Mouse (Mus musculus) cerebellum, adult 18-20 months (tissue): ENCODE data around the gene Cse1l.

Experiments
- DNase-seq, 2 experiments: peaks; one replicate each; pipeline ENCODE4 v3.0.0; 2021

Gene Cse1l

DNA sequence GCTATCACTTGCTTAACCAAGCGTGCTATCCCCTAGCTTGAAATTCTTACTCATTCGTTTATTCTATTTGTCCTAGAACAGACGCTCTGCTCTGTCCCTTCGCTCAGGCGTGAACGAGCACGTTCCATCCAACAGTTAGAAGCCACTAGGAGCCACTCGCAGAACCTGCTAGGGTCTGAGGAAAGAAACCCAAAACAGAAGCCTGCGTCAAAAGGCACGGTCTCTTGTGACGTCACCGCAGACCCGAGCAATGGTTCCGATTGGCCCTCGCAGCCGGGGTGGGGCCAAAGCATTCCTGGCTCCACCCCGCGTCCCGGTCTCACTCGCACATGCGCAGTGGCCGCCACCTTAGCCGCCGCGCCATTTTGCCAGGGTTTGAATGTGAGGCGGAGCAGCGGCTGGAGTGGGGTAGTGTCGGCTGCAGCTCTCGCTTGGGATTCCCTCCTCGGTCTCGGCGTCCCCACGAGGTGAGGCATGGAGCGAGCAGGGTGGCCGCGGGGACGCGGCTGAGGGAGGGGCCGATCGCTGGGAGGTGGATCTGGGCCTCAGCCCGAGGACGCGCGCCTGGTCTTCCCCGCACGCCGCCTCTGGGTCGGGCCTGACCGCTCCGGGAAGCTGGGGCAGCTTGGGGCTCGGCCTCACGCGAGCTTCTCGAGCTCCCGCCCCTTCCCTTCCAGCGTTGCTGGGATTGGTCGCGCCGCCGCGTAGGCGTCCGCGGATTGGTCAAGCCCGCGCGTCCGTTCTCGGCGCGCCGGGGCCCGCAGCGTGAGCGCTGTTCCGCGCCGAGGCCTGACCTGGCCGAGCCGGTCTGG lies at the start of gene Cse1l:
Gene Cse1l, plus strand, starts transcription at position 330 of the 812 bp plus-strand sequence.
- peak; percentile 98 to 99 for DNase-seq

DNA sequence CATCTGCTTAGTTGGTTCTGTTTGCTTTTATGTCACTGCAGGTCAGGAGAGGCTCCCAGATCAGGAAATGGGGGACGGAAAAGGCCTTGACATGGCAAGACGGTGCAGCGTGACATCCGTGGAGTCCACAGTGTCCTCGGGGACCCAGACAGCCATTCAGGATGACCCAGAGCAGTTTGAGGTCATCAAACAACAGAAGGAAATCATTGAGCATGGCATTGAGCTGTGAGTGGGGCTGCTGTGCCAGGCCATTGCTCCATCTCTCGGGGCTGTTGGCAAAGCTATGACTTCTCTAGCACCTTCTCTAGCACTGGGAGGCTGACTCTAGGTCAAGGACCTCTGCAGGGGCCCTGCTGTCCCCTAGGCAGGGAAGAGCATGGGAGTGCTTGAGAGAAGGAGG lies 49.5 kb upstream of the Cse1l start:
- DNase-seq, result no peak

DNA sequence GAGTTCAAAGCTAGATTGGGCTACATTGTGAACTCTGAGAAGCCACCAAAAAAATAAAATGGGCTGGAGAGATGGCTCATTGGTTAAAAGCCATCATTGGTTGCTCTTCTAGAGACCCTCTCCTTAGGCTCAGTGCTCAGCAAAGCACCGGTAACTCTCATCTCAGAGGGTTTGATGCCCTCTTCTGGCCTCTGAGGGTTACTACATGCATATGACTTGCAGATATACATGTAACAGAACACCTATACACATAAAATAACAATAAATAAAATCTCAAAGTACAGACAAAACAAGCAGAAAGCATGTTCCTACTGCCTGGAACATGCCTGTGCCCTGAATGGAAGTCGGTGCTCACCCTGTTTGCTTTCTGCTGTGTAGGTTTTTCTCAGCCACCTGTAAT lies 48.7 kb upstream of the Cse1l start:
- no peak for DNase-seq

DNA sequence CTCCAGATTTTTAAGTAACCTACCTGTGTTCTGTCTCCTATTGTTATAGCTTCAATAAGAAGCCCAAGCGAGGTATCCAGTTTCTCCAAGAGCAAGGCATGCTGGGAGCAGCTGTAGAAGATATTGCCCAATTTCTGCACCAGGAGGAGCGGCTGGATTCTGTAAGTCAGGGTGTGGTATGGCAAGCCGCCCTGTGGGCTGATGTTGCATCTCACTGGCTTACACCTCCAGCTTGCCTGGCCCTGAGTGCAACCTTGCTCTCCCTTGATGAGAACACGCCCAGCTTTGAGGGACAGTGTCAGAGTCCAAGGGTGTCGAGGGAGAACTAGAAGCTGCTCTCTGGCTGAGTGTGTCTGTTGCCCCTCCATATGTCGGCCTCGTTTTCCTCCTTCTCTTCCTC lies 46.6 kb upstream of the Cse1l start:
- no peak for DNase-seq

DNA sequence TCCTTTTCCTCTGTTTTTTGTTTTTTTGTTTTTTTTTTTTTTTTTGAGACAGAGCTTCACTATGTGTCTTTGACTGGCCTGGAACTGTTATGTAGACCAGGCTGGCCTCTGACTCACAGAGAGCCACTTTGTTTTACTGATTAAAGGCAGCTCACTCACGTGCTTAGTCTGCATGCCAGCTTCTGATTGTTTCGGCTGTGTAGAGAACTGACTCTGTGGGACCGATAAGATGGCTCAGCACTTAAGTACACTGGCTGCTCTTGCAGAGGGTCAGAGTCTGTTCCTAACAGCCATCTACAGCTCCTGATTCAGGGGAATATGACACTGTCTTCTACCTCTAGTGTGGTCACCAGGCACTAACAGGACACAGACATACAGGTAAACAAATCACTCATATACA lies 43.3 kb upstream of the Cse1l start:
- DNase-seq, result no peak

DNA sequence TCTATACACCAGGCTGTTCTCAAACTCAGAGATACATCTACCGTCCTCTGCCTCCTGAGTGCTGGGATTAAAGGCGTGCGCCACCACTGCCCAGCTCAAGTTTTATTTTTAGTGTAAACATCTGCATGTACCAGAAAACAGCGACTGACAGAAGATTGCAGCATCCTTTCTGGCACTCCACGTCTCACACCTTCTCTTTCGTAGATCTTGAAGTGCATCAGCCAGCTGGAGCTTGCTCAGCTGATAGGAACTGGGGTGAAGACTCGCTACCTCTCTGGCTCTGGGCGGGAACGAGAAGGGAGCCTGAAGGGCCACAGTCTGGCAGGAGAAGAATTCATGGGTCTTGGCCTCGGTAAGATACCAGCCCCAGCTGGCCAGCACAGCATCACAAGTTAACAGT lies 40.4 kb upstream of the Cse1l start:
- DNase-seq, result no peak

DNA sequence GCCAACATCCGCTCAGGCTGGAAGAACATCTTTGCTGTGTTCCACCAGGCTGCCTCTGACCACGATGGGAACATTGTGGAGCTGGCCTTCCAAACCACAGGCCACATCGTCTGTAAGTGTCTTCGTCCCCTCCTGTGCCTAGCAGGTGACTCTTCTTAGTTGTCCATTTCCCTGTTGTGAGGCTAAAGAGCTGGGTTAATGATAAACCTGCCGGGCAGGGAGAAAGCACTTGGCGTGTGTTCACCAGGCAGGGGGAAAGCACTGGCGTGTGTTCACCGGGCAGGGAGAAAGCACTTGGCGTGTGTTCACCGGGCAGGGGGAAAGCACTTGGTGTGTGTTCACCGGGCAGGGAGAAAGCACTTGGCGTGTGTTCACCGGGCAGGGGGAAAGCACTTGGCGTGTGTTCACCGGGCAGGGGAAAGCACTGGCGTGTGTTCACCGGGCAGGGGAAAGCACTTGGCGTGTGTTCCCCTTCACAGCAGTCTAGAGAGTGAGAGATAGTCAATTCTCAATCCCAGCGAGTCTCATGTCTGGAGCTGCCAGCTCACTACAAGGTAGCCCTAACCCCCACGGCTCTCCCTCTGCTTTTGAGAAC lies 35.5 kb upstream of the Cse1l start:
- DNase-seq, result peak; percentile 19 to 22

DNA sequence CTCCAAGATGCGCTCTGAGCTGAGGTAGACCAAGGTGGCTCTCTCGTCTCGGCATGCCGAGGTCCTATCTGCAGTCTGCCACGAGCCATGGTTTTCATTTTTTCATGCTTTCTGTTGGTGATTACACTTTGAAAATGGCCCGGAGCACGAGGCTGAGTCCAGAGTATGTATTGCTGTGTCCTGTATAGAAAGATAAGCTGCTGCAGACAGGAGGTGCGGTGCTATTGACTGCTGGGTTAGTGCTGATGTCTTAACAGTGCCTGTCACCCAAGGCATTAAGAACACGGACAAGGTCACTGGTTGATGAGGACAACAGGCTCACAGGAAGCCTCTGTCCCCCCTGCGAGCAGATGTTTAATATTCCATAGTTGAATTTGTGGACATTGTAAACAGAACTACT lies 34.9 kb upstream of the Cse1l start:
- DNase-seq, result no peak

DNA sequence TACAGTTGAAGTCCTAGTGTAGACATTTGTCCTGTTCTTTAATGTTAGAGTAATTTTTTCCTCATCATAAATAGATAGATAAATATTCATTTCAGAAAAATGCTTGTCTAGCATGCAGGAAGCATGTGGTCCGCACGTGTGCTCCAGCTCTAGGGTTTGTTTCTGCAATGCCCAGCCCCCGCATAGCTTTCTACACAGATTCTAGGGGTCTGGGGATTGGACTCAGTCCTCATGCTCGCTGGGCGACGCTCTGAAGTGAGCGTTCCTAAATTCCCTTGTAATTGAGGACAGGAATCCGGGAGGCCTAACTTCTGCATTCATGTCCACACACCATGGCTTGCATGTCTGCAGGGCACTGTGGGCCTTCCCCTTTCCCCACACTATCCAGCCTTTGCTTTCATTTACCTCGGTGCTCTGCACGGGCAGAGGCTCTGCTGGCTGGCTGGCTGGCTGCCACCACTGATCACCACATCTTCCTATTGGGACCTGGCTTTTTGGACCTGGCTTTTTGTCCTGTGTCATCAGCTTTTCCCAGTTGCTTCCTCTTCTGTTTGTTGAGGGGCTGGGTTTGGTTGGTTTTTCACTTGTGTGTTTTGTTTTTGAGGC lies 31.1 kb upstream of the Cse1l start:
- no peak for DNase-seq

DNA sequence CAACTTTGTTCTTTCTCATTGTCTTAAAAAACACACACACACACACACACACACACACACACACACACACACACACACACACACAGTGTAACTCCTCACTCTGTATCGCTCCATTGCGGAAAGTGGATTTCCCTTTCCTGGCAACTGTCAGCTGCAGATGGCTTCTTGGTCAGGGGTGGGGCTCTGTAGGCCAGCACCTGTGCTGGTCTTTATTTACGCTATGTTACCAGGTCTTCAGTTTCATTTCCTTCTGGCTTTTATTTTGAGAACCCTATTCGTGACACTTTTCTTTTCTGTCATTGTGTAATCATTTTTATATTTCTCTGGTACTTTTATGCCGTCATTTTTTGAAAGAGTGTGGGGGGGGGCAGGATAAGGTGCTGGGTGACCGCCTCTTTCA lies 30.3 kb upstream of the Cse1l start:
- peak; percentile 22 to 35 for DNase-seq

DNA sequence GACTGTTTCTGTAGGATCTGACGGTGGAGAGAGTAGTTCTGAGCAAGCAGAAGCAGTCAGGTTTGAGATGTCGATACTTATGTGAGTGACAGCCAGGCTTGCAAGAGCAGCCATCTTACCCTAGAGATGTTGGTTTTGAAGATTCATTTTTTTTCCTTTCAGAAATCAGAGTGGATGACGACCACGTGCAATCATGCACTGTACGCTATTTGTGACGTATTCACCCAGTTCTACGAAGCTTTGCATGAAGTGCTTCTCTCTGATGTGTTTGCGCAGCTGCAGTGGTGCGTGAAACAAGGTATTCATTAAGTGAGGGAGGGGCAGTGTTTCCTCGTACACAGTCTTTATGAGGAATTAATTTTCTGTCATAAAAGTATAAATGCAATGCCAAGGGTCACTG lies 29.5 kb upstream of the Cse1l start:
- DNase-seq, result no peak

DNA sequence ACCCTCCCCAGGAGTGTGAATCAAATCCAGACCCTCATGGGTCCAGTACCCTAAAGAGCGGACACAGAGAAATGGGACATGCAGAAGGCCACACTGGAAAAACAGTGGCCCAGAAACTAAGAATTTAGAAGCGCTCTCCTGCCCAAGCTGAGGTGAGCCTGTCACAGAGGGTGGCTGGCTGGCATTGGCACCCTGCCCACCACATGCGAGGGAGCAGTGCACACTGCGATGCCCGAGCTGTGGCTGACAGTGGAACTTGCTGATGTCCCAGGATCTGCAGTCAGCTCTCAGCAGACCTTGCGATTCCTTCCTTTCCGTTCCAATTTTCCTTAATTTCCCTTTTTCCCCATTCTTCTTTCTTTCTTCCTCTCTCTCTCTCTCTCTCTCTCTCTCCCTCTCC lies 20.8 kb upstream of the Cse1l start:
- DNase-seq, result peak; percentile 72 to 77

DNA sequence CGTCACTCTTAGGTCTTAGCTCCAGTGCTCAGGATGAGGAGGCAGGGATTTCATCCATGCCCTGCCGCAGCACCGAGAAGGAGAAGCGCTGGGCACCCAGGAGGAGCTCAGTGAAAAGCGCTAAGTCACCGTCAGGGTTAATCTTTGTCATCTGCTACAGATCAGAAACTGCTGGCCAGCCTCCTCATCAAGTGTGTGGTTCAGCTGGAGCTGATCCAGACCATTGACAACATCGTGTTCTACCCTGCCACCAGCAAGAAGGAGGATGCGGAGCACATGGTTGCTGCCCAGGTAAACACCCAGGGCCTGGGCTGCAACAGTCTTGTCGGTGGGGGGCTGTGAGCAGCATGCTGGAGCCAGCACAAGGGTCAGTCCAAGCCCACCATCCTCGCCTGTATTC lies 20.2 kb upstream of the Cse1l start:
- no peak for DNase-seq

DNA sequence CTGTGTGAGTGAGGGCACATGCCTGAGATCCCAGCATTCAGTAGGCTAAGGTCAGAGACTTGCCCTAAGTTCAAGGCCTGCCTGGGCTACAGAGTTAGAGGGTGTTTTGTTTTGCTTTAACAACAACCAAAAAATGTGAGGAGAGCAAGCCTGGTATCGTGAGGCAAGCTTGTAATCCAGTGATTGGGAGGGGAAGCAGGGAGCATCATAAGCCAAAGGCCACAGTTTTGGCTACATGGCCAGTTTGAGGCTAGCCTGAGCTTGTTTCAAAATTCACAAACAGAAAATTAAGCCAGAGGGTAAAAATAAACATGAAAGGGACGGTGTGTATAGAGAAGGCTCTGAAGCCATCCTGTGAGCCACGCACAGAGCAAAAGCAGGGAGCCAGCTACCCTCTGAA lies 19.6 kb upstream of the Cse1l start:
- DNase-seq, result no peak

DNA sequence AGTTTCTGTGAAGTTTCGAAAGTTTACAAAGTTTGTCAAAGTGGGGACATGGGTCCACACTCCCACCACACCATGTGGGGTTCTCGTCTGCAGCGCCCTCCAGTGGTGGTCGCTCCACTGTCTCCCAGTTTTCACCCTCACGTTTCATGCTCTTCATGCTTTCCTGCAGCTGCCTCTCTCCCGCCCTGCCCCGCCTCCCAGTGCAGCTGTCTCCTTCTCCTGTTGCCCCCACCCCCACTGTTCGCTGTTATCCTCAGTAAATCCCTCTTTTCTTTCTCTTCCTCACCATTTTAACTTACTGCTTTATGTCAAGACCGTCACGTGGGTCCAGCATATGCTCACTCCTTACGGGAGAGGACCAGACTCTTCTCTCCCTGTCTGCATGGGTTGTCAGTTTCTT lies 18.0 kb upstream of the Cse1l start:
- DNase-seq, result no peak

DNA sequence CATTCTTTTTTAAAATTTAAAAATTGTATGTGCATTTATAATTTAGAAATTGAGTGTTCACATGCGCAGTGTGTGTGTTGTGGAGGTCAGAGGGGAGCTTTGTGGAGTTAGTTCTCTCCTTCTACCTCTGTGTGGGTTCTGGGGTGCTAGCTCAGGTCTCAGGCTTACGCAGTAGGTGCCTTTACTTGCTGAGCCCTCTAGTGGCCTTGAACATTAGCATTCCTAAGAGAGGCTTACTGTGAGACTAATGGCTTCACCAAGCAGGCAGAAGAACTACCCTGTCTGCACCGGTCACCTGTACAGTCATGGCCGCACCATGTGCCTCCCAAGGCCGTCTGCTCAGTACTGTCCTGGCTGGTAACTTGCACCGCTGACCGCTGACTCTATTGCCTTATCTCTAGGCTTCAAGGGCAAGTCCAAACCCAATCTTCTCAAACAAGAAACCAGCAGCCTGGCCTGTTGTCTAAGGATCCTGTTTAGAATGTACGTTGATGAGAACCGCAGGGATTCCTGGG lies 14.4 kb upstream of the Cse1l start:
- no peak for DNase-seq

DNA sequence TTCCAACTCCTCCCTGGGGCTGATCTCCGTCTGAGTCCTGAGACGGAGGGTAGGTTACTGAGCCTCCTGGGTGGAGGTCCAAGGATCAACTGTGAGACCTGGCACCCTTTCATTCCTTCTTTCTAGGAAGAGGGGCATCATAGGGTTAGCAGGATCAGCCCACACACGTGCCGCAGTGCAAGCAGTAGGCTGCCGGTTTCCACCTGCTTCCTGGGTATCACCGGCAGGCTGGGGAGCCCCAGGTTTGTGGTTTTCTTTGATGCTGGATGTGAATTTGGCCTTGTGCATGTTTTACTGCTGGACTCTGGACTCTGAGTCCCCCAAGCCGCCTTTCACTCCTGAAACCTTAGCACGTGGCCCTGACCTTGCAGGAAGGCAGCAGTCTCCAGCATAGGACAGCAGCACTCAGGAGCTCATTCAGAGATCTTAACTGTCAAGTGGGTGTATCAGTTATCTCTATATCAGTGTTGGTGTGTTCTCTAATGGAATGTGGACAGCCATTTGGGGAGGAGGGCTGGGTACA lies 13.6 kb upstream of the Cse1l start:
- DNase-seq, result no peak

DNA sequence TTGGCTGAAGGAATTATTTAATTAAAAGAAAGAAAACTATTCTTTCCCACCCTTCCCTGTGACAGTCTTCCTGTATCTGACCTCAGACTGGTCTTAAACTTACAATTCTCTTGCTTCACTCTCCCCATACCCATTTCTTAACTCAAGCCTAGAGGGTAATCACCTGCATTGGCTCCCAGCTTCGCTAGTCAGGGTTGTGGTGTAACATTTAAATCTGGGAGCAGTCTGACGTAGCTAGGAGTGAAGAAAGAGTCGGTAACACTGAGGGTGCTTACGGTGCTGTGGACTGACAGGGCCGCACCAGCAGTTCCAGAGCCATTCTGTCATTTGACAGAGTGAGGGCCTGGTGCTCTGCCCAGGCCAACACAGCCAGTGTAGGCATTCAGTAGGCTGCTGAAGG lies 12.8 kb upstream of the Cse1l start:
- DNase-seq, result no peak

DNA sequence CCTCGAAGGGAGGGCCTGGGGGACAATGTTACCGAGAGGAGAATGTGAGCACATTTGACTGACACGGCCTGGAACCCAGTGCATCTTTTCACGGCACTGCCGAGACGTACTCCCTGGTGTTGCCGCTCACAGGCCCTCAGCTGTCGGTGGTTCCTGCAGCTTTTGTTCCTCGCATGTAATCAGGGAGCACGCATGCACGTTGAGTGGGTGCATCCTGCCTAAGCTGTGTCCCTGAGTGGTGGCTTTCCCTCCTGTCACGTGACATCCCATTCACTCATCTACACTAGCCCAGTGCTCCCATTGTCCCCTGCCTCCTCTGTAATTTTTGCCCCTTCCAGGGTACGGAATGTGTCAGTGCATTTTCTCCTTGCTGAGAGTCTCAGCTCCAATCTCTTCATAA lies 9.5 kb upstream of the Cse1l start:
- DNase-seq, result no peak

DNA sequence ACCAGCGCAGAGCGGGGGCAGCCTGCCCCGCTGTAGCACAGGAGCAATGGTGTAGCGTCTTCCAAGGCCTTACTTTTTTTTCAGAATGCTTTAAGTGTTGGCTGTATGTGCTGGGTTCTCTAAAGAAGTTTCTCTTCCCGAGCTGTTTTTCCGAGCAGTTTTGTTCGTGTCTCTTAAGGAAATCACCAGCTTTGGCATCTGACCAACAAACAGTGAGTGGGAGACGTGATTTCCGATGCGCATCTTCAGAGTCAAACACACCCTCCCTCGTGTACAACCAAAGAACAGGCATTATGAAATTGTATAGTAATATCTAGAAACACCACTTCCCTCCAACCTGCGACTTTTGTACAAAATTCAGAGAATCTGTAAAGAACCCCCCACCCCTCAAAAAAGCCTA lies 8.9 kb upstream of the Cse1l start:
- DNase-seq, result no peak

DNA sequence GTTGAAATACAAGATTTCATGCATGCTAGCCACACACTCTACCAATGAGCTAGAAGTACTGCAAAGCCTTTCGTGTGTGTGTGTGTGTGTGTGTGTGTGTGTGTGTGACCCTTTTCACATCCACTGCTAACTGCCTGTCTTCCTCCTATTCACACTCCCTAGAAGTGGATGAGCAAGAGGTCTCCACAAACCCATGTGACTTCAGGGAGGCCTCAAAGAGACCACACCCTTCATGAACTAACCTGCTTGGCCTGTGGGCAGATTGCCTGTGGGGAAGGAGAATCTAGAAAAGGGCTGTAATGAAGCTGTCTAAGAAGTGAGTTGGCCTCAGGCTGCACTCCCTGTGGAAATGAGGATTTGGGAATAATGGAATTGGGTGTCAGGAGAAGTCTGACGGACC lies 6.7 kb upstream of the Cse1l start:
- DNase-seq, result no peak

DNA sequence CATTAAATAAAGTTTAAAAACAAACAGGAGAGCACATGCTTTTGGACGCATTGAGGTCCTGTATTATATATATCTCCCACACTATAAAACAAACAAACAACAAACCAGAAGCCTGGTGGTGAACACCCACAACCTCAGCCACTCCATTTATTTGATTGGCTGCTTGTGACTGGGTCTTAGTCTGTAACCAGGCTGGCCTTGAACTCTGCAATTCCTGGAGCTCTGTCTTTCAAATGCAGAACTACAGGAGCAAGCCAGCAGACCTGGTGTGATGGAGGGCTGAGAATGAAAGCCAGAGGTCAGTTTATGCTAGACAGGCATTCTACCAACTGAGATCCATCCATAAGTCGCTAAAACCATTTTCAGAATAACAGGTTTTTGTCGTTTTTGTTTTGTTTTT lies 6.1 kb upstream of the Cse1l start:
- DNase-seq, result no peak

DNA sequence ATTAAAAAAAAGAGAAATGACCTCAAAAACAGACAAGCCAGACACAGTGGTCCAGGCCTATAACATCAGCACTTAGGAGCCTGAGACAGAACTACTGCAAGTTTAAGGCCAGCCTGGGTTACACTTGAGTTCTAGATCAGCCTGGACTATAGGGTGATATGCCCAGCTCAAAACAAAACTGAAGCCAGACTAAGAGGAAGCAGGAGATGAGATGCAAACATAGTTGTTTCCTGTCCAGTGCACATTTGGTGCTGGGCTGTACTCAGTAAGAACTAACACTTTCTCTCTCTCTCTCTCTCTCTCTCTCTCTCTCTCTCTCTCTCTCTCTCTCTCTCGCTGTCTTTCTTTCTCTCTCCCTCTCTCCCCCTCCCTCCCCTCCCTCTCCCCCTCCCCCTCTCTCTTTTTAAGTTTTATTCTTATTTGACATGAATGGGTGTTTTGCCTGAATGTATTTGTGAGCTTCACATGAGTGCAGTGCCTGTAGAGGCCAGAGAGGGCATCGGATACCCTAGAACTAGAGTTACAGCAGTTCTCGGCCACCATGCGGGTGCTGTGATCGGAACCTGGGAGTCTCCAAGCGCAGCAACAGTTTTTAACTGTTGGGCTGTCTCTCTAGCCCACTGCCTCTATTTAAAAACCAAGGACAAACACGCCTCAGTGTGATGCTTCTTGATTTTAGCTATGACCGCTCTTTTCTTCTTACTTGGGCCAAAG lies 4.9 kb upstream of the Cse1l start:
- DNase-seq, result no peak
